Mouse (Mus musculus) thymus, adult 18-20 months (tissue): ENCODE measurements around the gene Usp2.
"Not testable (repeated sequence)": the region's sequence is repeated elsewhere in the genome, so short reads cannot be mapped to it uniquely, and the experiment has no call there.

Experiments used
- DNase-seq, 2 experiments: peaks; one replicate each; pipeline ENCODE4 v3.0.0; 2022; ENCODE audit warnings: mixed read lengths in 2 of 2

Usp2 gene

GRCm38 (mm10) chr9:44094737-44095136, 27.9 kb downstream of the Usp2 start:
- DNase-seq = no peak

DNA sequence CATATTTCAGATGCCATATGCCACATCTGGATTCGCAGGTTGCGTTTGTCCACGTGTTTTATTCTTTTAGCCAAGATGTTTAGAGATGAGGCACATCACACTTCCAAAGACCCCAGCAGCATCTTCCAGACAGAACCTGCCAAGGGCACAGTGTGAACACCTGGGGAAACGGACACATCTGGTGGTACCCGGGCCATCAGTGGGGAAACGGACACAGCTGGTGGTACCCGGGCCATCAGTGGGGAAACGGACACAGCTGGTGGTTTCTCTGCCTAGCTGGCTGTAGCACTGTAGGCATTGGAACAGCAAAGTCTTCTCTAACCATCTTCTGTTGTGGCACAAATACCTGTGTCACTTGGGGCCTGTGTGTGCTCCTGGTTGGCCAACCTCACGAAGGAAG, 29.0 kb downstream of the Usp2 start:
- no peak for DNase-seq

DNA sequence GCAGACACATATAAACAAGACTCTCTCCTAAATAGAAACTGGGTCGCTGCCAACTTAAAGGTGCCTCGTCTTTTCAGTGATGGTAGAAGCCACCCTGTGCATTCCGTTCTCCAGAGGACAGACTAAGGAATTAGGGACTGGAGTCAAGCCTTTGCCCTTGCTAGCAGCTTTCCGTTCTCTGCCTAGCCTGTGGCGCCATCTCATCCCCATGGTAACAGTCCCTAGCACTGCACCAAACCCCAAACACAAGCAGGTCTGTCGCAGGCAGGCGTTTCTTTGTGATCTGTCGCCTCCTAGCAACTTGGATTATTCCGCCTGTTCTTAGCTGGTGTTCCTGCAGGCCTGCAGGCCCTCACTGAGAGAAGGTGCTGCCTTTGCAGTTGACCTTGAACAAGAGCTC, 29.7 kb downstream of the Usp2 start:
- DNase-seq = no peak

DNA sequence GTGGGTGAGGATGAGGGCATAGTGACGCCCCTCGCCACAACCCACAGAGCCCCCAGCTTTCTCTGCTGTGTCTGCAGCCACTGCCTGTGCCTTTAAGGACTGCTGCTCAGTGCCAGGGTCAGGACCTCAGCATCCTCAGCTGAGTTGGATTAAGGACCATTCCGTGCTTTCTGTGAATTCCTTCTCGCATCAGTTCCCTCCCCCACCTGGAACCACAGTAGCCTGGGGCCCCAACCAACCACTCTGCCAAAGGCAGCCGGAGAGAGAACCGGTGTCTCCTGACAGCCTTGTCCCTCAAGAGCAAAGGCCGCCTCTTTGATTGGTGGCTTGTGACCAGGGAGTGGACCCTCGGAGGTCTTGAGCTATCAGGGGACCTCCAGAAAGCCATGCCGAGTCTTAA, 34.7 kb downstream of the Usp2 start, which contains the start of gene Mfrp:
Mfrp (plus strand) TSS at position 240 of the 400 bp plus-strand sequence.
- DNase-seq = no peak

DNA sequence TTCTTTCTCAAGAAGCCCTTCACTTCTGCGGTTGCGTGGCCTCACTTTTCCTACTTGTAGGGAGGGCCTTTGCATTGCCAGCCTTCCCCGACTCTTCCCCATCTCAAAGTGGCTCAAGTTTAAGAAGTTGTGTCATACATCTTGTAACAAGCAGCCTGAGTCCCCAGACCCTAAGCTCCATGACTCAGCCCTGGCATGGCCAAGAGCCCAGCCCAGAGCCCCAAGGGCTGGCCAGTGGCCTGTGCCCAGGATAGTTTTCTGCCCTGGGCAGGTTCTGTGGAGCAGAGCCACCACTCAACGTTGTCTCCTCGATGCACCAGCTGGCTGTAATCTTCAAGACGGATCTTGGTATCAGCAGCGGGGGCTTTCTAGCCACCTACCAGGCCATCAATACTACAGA, 38.1 kb downstream of the Usp2 start:
- DNase-seq = no peak

DNA sequence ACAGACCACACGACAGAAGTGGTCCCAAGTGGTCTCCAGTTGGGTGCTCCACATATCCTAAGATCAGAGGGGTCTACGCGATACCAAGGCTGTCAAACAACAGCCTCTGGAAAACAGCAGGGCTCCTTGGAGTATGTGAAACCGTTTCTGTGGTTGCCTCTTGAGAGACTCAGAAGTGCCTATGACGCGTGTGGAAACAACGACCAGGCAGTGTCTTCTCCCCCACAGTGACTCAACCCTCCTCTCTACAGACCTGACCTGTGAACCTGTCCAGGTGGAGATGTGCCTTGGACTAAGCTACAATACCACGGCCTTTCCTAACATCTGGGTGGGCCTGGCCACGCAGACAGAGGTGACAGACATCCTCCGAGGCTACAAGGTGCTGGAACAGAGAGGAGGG, 39.0 kb downstream of the Usp2 start:
- DNase-seq = no peak

- no peak for DNase-seq
These were observed 39.4 kb downstream of the Usp2 start for GRCm38 (mm10) chr9:44106182-44106581.

DNA sequence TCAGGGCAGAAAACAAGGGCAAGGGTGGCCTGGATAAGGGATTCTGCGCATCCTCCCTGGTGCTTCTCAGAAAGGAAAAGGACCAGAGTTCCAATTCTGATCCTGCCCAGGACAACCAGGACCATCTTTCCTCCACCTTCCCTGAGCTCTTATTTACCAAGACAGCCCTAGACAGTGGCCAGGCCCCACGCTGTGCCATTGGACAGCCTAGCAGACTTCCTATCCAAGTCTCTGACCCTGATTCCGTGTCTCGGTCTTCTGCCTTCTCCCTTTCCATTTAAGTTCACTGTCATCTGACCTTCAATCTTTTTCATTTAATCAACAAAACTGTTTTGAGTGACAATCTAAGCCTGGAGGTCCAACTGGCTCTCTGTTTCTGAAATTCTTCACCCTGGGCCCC, 39.8 kb downstream of the Usp2 start:
- no peak for DNase-seq

- DNase-seq = no peak
These were observed 40.3 kb downstream of the Usp2 start, which contains the start of gene C1qtnf5 for GRCm38 (mm10) chr9:44107110-44107509. Gene C1qtnf5, plus strand, starts transcription at chr9:44107245.

DNA sequence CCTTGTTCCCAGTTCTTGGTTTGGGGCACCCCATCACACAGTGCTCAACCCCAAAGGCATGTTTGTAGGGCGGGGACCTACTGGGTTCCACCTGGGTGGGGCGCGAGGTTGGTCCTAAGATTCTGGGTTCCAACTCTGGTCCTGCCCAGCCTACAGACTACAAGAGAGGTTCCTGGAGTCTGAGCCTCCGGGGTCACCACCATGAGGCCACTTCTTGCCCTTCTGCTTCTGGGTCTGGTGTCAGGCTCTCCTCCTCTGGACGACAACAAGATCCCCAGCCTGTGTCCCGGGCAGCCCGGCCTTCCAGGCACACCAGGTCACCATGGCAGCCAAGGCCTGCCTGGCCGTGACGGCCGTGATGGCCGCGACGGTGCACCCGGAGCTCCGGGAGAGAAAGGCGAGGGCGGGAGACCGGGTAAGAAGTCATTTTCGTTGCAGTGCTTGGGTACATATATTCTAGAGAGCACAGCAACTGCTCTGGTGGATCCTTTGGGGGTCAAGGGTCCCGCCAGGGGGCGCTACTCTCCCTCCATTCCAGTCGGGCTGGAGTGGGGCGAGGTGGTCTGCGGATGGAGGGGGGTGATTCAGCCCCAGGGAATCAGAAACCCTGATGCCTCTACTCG, 40.8 kb downstream of the Usp2 start:
- DNase-seq = no peak

GRCm38 (mm10) chr9:44108269-44109055, 41.6 kb downstream of the Usp2 start:
- no peak for DNase-seq

- peak in 1 of 2 experiments; percentile 55 for DNase-seq
These were observed 42.7 kb downstream of the Usp2 start for GRCm38 (mm10) chr9:44109360-44110095.

- DNase-seq = not testable (repeated sequence)
These were observed 45.1 kb downstream of the Usp2 start for GRCm38 (mm10) chr9:44111909-44112308.

- peak; percentile 88 to 95 for DNase-seq
These were observed 46.4 kb downstream of the Usp2 start, which contains the start of the genes Gm49380 and Rnf26 for GRCm38 (mm10) chr9:44113105-44113789. Gene Gm49380, minus strand, starts transcription at chr9:44113500. Gene Rnf26, minus strand, starts transcription at chr9:44113517.

GRCm38 (mm10) chr9:44114453-44114852, 47.6 kb downstream of the Usp2 start:
- DNase-seq = no peak

GRCm38 (mm10) chr9:44115599-44115998, 48.8 kb downstream of the Usp2 start:
- no peak for DNase-seq

GRCm38 (mm10) chr9:44116182-44116581, 49.4 kb downstream of the Usp2 start:
- DNase-seq = no peak

DNA sequence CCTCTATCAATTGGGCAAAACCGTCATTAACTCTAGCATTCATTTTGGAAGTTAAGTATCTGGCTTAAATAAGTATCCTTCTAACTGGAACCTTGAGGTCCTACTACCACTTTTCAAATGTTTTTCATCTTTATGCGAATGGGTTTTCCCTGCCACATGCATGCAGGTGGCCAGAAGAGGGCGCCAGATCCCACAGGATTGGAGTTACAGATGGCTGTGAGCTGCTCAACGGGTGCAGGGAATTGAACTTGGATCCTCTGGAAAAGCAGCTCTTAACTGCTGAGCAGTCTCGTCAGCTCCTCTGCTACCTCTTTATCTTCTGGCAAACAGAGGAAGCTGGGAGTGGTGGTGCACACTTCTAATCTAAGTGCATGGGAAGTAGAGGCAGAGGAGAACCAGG, 52.2 kb downstream of the Usp2 start:
- no peak for DNase-seq

GRCm38 (mm10) chr9:44119948-44120465, 53.2 kb downstream of the Usp2 start:
- DNase-seq = no peak

DNA sequence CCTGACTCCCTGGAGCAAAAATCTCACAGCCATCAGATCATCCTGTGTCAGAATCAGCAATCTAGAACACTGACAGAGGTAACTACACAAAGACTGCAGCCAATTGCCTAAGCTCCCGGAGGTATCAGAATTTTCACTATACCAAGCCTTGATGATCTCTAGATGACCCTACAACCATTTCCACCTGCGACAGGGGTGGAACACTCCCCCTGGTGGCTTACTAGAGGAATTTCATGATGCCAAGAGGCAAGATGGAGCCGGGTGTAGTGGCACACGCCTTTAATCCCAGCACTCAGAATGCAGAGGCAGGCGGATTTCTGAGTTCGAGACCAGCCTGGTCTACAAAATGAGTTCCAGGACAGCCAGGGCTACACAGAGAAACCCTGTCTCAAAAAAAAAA, 57.5 kb downstream of the Usp2 start:
- DNase-seq = no peak

GRCm38 (mm10) chr9:44125026-44125425, 58.2 kb downstream of the Usp2 start:
- no peak for DNase-seq
